Mouse (Mus musculus) spleen, postnatal 0 days (tissue): Measurements from ENCODE around the gene Gm21732. TPM values are rescaled to one million over a fixed set of nuclear protein-coding genes. Genes with fewer than 3 reads are reported as not detected.

ENCODE experiments used
- polyA plus RNA-seq: library from polyadenylated mRNA; unstranded; fragments of >200 nt; fragmentation: Nextera tagmentation; extraction: Ambion mirVana; gene quantifications from 2 replicates; pipeline ENCODE4 v1.2.1, GENCODE M21; 2015

The Gm21732 gene
- polyA plus RNA-seq: not detected in 2 replicates

DNA sequence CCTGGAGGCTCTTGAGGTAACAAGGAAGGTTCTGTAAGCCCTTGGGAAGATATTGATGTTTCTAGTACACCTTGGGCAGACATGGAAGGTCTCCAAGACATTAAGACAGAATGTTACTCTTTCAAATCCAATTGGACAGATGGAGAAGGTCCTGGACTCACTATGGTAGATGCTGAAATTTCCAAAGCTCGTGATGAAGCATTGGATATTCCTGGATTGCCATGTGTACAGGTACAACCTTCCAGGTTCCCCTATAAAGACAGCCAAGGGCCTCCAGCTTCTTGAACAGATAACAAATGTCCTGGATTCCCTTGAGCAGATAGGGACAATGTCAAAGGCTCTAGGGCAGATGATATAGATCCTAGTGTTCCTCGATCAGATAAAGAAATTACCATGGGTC is at the start of gene Gm21732:
Gene Gm21732, minus strand, starts transcription at position 101 of the 400 bp plus-strand sequence.

Other genes with a start within 250 kb of the Gm21732 start
- gene Gm20897, start 73.5 kb downstream of the Gm21732 start, polyA plus RNA-seq: not detected in 2 replicates